Mouse (Mus musculus): ENCODE results near the gene Prex1.

Prex1 gene

DNA sequence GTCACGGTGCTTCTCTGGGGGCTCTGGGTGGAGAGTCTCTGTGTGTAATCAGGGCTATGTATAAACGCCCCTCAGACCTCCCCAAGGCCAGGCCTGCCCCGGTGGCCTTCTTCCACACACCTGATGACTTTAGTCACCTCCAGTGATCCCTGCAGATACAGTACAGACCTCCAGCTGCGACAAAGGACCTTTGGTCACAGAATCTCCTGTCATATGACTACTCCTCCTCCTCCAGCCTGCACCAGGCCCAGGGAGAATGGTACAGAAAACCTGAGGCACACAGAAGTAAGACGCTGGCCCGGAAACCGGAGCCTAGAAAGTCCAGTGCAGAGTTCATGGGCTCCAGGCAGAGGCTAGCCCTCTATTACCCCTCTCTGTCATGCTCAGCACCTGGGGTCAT is 152.8 kb downstream of the Prex1 start:
- WGBS: 96% methylated on average over 7 of the region's 7 CpGs

DNA sequence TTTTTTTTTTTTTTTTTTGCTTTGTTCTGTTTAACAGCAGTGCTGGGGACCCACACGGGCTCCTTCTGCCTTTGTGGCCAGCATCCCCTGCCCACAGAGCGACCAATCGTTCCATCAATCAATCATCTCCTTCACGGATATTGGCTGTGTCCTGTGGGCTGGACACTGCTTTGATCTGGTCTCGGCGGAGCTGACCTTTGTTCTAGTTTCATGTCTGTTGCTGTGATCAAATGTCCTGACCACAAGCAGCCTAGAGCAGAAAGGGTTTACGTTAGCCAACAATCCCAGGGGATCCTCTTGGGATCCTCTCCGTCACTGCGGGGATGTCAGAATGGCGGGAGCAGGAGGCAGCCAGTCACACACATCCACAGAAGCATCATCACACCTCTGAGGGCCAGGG is 154.1 kb downstream of the Prex1 start:
- whole genome bisulfite sequencing: 70% methylated on average over 10 of the region's 10 CpGs

GRCm38 (mm10) chr2:166555508-166555907 is 158.1 kb downstream of the Prex1 start:
- WGBS: 55% methylated on average over 2 of the region's 2 CpGs

GRCm38 (mm10) chr2:166554169-166554505 is 159.5 kb downstream of the Prex1 start:
- 92% methylated on average over 11 of the region's 11 CpGs for WGBS

- 62% methylated on average over 18 of the region's 18 CpGs for WGBS
These were observed 160.0 kb downstream of the Prex1 start for GRCm38 (mm10) chr2:166553502-166554168.

DNA sequence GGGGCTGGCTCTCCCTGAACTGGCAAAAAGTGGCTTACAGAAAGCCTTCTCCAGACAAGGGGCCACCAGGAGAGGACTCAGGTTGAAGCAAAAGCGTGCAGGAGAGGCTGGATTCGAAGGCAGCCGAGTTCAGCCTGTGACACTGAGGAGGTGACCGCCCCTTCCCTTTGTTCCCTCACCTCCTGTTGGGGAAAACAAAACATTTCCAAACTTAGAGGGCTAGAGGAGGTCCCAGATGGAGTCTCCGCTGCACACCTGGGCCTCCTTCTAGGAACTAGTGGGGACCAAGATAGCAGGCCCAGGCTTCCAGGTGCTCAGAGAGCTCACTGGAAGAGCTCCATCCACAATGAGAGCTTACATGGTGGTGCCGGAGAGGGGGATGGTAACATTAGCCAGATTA is 161.0 kb downstream of the Prex1 start:
- 68% methylated on average over 6 of the region's 6 CpGs for WGBS

DNA sequence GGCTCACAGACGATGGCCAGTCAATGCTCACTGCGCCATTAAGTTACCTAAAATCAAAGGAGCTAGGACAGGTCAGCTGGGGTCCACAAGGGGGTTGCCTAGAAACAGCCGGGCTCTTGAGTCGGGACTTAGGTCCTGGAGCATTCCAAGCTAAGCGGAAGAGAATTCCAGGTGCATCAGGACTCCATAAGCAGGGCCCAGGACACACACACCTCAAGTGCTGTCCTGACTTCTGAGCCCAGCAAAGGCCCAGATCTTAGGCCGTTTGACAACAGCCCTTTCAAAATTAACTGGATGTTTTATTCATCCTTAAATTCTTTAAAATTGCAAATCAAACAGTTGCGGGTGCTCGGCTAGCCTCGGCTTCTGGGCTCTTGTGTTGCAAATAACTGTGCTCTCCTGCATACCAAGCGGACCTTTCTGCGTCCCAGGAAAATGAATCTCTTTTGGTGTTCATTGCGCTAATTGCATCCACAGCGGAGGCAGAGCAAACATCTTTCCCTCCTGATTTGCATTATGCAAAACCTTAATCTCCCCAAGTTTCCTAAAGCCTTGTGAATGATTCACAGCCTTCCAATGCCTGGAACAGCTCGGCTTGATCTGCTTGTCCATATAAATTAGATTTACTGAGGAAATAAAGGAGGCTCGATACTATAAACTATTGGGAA is 161.7 kb downstream of the Prex1 start:
- 59% methylated on average over 15 of the region's 15 CpGs for WGBS

GRCm38 (mm10) chr2:166549871-166550270 is 163.8 kb downstream of the Prex1 start:
- 67% methylated on average over 8 of the region's 8 CpGs for WGBS

GRCm38 (mm10) chr2:166549069-166549468 is 164.6 kb downstream of the Prex1 start:
- 92% methylated on average over 5 of the region's 5 CpGs for WGBS

DNA sequence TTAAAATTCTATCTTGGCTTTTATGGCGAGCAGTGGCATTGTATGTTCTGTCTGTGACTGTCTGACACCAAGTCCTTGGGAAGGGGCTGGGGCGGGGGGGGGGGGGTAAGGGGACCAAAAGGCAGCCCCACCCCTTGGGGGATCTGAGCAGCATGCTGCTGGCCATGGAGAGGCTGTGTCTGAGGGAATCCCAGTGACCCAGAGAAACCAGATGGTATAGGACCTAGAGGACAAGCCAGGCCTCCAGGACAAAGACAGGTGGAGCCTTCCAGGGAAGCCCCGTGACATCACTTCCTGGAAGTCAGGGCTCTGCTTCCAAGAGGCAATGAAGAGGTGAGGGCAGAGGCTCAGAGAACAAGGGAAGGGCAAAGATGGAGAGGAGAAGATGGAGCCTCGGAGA is 168.1 kb downstream of the Prex1 start:
- 77% methylated on average over 4 of the region's 4 CpGs for WGBS

DNA sequence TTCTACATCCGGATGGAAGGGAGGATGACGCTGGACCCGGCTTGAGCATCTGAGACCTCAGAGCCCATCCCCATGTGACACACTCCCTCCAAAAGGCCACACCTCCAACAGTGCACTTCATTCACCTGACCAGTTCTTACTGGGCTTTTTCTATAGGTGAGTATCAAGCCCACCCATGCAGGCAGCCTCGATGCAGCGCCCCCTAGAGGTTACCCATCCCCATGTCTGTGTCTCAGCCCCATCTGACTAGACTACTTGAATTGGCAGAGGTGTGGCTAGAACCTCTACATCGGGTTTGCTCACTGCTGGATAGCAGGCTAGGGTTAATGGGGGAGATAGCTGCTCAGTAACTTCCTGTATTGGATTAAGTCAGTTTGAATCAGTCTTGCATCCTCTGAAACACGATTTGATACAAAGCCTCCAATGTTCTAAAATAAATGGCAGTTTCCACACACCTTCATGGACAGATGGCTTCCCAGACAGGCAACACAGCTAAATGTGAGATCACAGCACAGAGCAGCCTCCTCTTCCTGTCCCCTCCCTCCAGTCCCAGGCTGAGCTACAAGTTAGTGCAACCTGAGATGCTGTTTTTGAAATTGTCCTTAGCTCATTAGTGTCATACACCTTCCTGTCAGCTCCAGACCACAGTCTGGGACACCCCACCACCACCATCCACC is 168.9 kb downstream of the Prex1 start:
- WGBS: 53% methylated on average over 7 of the region's 7 CpGs

DNA sequence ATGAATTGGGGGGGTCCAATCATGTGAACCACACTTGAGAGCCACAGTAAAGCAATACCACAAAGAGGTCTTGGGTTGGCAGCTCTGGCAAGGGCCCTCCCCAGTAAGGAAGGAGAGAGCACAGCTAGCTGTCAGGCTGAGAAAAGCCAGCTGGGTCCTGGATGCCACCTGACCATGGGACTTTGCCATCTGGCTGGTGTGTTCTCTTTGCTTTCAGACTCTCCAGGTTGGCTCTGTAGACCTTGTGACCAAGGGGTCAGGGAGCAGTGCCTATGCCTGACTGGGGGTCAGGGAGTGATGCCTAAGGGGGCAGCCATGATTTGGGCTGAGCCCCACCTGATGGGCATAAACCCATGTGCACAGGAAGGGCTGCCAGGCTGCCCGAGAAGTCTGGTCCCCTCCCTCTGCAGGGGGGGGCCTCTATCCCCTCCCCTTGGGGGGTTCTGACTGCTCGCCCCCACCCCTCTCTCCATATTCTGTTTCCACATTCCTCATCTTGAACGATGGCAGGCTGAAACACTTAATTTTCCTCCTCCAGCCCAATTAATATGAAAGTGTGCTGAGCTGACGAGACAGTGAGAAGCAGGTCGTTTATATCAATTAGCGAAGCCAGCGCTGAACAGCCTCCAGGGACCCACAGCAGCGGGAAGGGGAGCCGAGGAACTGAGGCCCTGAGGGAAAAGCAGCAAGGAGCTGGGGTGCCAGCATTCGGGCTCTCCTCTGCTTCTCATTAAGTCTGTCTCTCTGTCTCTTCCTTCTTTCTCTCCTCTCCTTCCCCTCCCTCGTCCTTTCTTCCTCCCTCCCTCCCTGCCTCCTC is 172.3 kb downstream of the Prex1 start:
- 30% methylated on average over 11 of the region's 11 CpGs for WGBS

- WGBS: 89% methylated on average over 1 of the region's 1 CpGs
These were observed 173.4 kb downstream of the Prex1 start for GRCm38 (mm10) chr2:166540216-166540615.

DNA sequence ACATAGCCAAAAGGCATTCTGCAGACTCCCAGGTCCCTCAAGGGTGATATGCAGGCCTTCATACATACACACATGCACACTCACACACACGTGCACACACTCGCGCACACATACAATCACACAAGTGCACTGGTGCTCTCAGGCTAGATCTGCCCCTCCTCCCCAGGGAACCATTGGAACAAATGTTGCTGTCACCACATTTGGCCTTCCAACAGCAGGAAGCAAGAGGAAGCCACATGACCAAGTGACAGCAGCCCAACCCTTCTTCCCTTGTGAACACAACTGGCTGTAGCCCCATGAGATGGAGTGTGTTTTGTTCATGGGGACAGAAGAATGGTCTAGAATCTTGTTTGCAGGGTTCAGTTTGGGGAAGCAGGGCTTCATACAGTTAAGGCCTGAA is 176.7 kb downstream of the Prex1 start:
- 92% methylated on average over 3 of the region's 3 CpGs for WGBS

DNA sequence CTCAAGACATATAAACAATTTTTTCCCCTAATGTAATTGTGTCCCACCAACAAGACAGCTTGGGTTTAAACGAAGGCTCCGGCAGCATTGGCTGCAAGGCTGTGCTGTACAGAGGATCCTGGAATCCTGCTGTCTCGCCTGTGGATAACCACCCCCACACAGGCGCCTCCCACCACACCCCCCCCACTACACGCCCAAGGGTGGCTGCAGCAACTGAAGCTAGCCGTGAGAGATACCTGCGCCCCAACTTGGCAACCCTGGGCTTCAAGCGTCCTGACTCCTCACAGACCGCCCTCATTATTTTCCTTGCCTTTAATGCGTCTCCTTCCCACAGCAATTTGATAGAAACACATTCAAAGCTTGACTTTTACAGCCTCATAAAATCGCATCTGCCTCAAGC is 178.1 kb downstream of the Prex1 start:
- WGBS: 61% methylated on average over 11 of the region's 11 CpGs

DNA sequence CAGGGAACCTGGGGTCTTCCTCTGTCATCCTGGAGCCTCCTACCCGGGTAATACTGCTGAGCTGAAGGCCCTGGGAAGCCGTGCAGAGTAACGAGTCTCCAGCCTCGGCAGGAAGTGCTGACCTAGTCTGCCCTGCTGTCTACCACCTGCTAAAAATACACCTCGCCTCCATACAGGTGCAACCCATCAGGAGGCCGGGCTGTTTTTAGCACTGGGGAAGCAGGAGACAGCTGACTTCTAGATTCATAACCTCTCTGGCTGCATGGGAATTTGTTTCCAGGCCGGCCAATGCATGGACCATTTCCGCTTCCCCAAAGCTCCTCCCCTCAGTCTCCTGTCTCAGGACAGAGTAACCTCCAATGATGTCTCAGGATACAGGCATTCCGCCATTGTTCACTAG is 187.4 kb downstream of the Prex1 start:
- 77% methylated on average over 9 of the region's 9 CpGs for WGBS

- 68% methylated on average over 10 of the region's 10 CpGs for WGBS
These were observed 190.3 kb downstream of the Prex1 start for GRCm38 (mm10) chr2:166523156-166523890.

DNA sequence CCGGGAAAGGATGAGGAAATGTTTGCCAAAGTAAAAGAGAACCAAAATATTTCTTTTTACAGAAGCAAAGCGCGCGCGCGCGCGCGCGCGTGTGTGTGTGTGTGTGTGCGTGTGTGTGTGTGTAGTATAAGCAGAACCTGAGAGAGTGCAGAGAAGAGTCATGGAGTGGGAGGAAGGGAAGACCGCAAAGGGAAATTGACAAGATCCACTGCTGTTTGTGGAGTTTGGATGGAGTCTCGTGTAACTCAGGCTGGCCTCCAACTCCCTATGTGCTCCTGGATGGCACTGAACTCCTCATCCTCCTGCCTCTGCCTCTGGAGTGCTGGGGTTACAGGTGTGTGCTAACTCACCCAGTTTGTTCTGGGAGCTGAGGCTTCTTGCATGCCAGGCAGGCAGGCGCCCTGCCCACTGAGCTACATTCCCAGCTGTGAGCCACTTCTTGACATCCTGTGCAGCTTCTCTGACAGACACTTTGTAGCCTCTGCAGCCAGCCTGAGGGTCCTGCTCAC is 191.0 kb downstream of the Prex1 start:
- 43% methylated on average over 15 of the region's 15 CpGs for WGBS

DNA sequence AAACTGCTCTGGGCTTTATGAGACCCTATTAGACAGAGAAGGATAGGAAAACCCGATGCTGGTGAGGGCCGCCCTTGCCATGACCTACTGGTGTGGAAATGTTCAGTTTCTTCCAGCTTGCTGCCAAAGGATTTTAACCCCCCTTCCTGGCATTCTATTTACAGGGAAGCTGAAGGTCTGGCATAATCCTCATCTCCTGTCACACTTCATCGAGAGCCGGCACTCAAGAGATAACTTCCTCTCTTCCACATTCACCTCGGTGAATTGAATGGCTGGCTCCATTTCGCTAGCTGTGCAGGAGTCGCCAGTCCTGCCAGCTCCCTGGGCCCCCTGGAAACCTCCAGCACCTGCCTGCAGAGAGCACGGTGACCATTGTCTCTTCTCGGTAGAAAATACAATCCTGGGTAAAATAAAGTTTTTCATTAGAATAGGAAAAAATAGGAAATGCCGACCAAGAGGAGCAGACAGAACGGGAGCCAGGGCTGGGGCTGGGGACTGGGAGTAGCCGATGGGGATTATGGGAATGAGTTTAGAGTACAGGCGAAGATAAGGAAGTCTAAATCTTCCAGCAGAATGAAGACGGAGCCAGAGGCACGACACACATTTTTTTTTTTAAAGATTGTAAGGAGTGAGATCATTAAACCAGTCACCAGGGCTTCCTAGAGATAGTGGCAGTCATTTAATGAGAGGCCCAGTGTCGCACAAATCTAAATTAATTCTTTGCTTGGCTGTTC is 191.6 kb downstream of the Prex1 start:
- WGBS: 39% methylated on average over 16 of the region's 16 CpGs

DNA sequence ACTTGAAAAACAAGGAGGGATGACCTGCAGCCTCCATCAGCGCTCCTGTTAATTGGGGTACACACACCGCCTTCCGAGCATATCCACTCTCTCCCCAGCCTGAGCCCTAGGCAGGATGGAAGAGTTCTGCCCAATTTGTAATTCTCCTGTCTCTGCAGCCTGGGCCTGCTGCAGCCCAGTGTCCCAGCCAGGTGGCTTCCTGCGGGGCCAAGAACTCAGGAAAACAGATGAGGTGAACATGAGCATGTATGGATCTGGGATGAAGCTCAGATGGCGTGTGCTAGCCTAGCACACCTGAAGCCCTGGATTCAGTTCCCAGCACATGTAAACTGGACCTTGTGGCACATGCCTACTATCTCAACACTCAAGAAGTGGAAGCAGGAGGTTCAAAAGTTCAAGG is 192.2 kb downstream of the Prex1 start:
- WGBS: 98% methylated on average over 5 of the region's 5 CpGs

DNA sequence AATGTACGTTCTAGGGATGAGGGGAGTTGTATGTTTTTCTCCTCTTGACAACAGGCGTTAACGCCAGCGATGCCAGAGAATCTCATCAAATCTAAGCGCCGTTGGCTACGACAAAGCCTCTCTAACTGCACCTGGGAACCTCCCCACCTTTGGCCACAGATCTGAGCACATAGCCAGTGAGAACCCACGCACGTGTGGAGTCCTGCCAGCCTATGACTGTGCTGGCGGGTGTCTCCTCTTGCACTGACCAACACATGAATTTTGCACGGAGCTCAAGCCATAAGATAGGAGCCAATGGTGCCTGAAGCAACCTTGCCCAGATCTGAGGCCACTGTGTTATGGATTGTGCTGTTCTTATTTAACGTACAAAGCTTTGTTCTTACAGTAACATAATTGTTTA is 193.1 kb downstream of the Prex1 start:
- WGBS: 91% methylated on average over 12 of the region's 12 CpGs
